Mouse (Mus musculus) cerebellum, adult 2 months (tissue): Measurements from ENCODE around the gene Dok3. TPM values are rescaled to one million over a fixed set of nuclear protein-coding genes. Genes with fewer than 3 reads are reported as not detected.

ENCODE experiments used
- DNase-seq, 2 experiments: peaks; one replicate each; pipeline ENCODE4 v3.0.0; 2021
- H3K27ac ChIP-seq: fragments of 200-500 bp; 2 replicates; pipeline ENCODE4 v1.5.1; 2012; ENCODE audit warnings: low read length, control low read depth, inconsistent platforms; ENCODE audit not compliant: insufficient read depth
- H3K27me3 ChIP-seq: fragments of 200-500 bp; 2 replicates; pipeline ENCODE4 v1.6.1; 2012; ENCODE audit warnings: inconsistent platforms, mild to moderate bottlenecking, low read length, moderate library complexity; ENCODE audit not compliant: control insufficient read depth, insufficient read depth
- H3K4me1 ChIP-seq: fragments of 200-500 bp; 2 replicates; pipeline ENCODE4 v1.6.1; 2011; ENCODE audit warnings: low read length; ENCODE audit not compliant: control insufficient read depth, insufficient read depth
- H3K4me3 ChIP-seq: fragments of 200-500 bp; replicated peaks from 2 replicates; pipeline ENCODE3; 2011; ENCODE audit warnings: mild to moderate bottlenecking, low read depth, low read length, control low read depth; ENCODE audit not compliant: insufficient read depth
- CTCF ChIP-seq: fragments of 200-500 bp; IDR thresholded peaks from 2 replicates; pipeline ENCODE4 v1.5.1; 2011; ENCODE audit warnings: low read depth, mild to moderate bottlenecking, control low read depth, low read length, moderate library complexity, borderline replicate concordance; ENCODE audit not compliant: insufficient read depth
- POLR2A ChIP-seq: fragments of 200-500 bp; IDR thresholded peaks from 2 replicates; pipeline ENCODE4 v1.6.1; 2011; ENCODE audit warnings: low read length, control low read depth, borderline replicate concordance; ENCODE audit not compliant: insufficient read depth
- WGBS: fragments of 180-500 bp; shearing (Covaris S2); methylation state at CpG from one replicate; pipeline ENCODE4 v1.1.7; 2018; 5-methylcytosine and 5-hydroxymethylcytosine counted together
- polyA plus RNA-seq: library from polyadenylated mRNA; depleted of rRNA; stranded (reverse); fragments of >200 nt; gene quantifications from 2 replicates; pipeline ENCODE4 v1.2.3, GENCODE M21; 2012

Dok3 gene
- polyA plus RNA-seq, 1 experiment = 9.8 TPM

GRCm38 (mm10) chr13:55486029-55486794 is 42.9 kb downstream of the Dok3 start:
- H3K27ac ChIP-seq = no peak overlapping the region
- no peak overlapping the region for H3K4me3 ChIP-seq
- no peaks in the 10 kb centered on the region for H3K27me3 ChIP-seq
- WGBS = 55% methylated on average over 14 of the region's 14 CpGs
- no peak for TF ChIP-seq CTCF
- no peak for TF ChIP-seq POLR2A
- peaks cover 4% of the 10 kb centered on the region; the same call in 1 of the 2 replicates for H3K4me1 ChIP-seq
- DNase-seq = no peak

GRCm38 (mm10) chr13:55484520-55485088 is 44.5 kb downstream of the Dok3 start:
- Histone ChIP-seq H3K27ac (no peak overlapping the region), H3K4me1 (peaks cover 4% of the 10 kb centered on the region; the same call in 1 of the 2 replicates), H3K4me3 (no peak overlapping the region), H3K27me3 (no peaks in the 10 kb centered on the region)
- DNase-seq = no peak
- 37% methylated on average over 7 of the region's 7 CpGs for WGBS
- TF ChIP-seq CTCF (no peak), POLR2A (no peak)

DNA sequence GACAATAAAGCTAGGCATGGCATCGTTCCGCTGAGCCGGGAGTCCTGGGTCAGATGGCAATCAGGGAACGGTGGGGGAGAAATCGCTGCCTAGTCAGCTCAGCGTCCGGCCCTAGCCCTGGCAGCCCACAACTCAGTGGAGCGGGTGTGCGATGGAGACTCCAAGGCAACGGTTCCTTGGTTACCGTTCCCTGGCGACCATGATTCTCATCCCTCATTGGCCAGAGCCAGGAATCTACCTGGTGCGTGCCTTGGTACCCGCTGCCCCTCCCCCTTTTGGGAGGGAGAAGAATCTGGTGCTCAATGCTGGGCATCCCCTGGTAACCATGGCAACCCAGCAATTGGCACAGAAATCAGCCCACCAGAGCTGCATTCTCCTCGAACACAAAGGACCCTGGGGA is 45.5 kb downstream of the Dok3 start:
- whole genome bisulfite sequencing = 9% methylated on average over 15 of the region's 15 CpGs
- TF ChIP-seq CTCF (no peak), POLR2A (no peak)
- peak in 1 of 2 experiments; percentile 24 for DNase-seq
- Histone ChIP-seq H3K4me1 (peaks cover 4% of the 10 kb centered on the region; the same call in 1 of the 2 replicates), H3K27ac (no peak overlapping the region), H3K27me3 (no peaks in the 10 kb centered on the region), H3K4me3 (no peak overlapping the region)

- Histone ChIP-seq H3K27ac (no peak overlapping the region), H3K4me1 (peaks cover 4% of the 10 kb centered on the region; the same call in 1 of the 2 replicates), H3K4me3 (no peak overlapping the region), H3K27me3 (no peaks in the 10 kb centered on the region)
- TF ChIP-seq CTCF (no peak), POLR2A (no peak)
- no peak for DNase-seq
- 77% methylated on average over 9 of the region's 9 CpGs for WGBS
These were observed 46.0 kb downstream of the Dok3 start for GRCm38 (mm10) chr13:55483071-55483470.

- H3K4me3 ChIP-seq = no peak overlapping the region
- TF ChIP-seq POLR2A (no peak), CTCF (no peak)
- H3K27me3 ChIP-seq = no peaks in the 10 kb centered on the region
- H3K4me1 ChIP-seq = peaks cover 4% of the 10 kb centered on the region; the same call in 1 of the 2 replicates
- DNase-seq = no peak
- WGBS = 89% methylated on average over 7 of the region's 7 CpGs
- H3K27ac ChIP-seq = no peak overlapping the region
These were observed 46.6 kb downstream of the Dok3 start for GRCm38 (mm10) chr13:55482542-55482941.

- Histone ChIP-seq H3K27ac (no peak overlapping the region), H3K4me3 (no peak overlapping the region), H3K27me3 (no peaks in the 10 kb centered on the region), H3K4me1 (peaks cover 4% of the 10 kb centered on the region; the same call in 1 of the 2 replicates)
- no peak for DNase-seq
- TF ChIP-seq POLR2A (no peak), CTCF (no peak)
These were observed 49.2 kb downstream of the Dok3 start for GRCm38 (mm10) chr13:55479929-55480328.

DNA sequence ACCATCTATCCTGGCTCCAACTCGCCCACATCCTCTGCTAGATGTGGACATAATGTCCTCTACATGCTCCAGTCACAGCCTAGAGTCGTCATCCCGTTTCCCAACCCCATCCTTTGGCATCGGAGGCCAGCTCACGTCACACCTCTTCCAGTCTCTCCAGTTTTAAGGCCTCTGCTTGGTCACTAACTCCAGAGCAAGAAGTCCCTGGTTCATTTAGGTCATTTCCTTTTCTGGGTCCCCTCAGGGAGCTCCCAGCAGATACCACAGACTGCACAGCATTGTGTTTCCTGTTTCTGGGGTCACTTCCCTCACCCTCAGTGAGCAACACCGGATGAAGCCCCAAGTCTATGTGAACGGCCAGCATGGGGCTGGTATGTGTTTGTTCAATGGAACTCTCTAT is 50.1 kb downstream of the Dok3 start:
- WGBS = 77% methylated on average over 7 of the region's 7 CpGs
- TF ChIP-seq CTCF = no peak
- TF ChIP-seq POLR2A = no peak
- H3K4me1 ChIP-seq = peaks cover 4% of the 10 kb centered on the region; the same call in 1 of the 2 replicates
- no peaks in the 10 kb centered on the region for H3K27me3 ChIP-seq
- no peak overlapping the region for H3K27ac ChIP-seq
- DNase-seq = no peak
- H3K4me3 ChIP-seq = no peak overlapping the region

- DNase-seq = no peak
- 64% methylated on average over 5 of the region's 5 CpGs for WGBS
- H3K27ac ChIP-seq = no peak overlapping the region
These were observed 51.1 kb downstream of the Dok3 start for GRCm38 (mm10) chr13:55478036-55478435.

More at GRCm38 (mm10) chr13:55478036-55478435, 51.1 kb downstream of the Dok3 start:
- peaks cover 2% of the 10 kb centered on the region for H3K4me1 ChIP-seq
- TF ChIP-seq POLR2A (no peak), CTCF (peak; percentile 50; the same call in 1 of the 2 replicates)
- H3K4me3 ChIP-seq = no peak overlapping the region
- no peaks in the 10 kb centered on the region for H3K27me3 ChIP-seq
